In genomic region chr3:125937536-125938091, GRCm38 (mm10) we compare ENCODE assay signal across 8 mouse cellular contexts. TPM values are rescaled to one million over a fixed set of nuclear protein-coding genes. Genes with fewer than 3 reads are reported as not detected.
DNase-seq lines count a peak whose midpoint lies in the region; ATAC-seq and TF ChIP-seq lines count a peak whose summit lies in the region.

No protein-coding gene starts in this region.

- peaks cover 10% of the 10 kb centered on the region; the same call in 1 of the 2 replicates for H3K4me1 ChIP-seq in heart, embryonic 15.5 days (replicated peaks)
- H3K4me1 ChIP-seq in bone marrow, adult 2 months (ENCODE audit: control insufficient read depth, insufficient read depth, low read length), result no peaks in the 10 kb centered on the region
- peaks cover 7% of the 10 kb centered on the region for H3K4me1 ChIP-seq in forebrain, embryonic 15.5 days
- H3K4me1 ChIP-seq in limb, embryonic 10.5 days, result peaks cover 17% of the 10 kb centered on the region
- H3K4me1 ChIP-seq in olfactory bulb, adult 2 months (ENCODE audit: control insufficient read depth, insufficient read depth, low read length), result peaks cover 11% of the 10 kb centered on the region

- no peak for DNase-seq in heart, adult 11 months
- DNase-seq in limb, embryonic 10.5 days (ENCODE audit: low spot score), result peak; percentile 48
- no peak for DNase-seq in c-Kit-positive CD71-positive TER-119-positive erythroid progenitor cells, embryonic 14.5 days (ENCODE audit: low spot score)

- H3K4me3 ChIP-seq in heart, embryonic 15.5 days, result peak overlapping the region; percentile 59
- peak overlapping the region; percentile 18 for H3K4me3 ChIP-seq in bone marrow, adult 2 months (replicated peaks; ENCODE audit: control insufficient read depth, low read depth, low read length)
- H3K4me3 ChIP-seq in forebrain, embryonic 15.5 days, result peak overlapping the region; percentile 69
- H3K4me3 ChIP-seq in limb, embryonic 10.5 days, result peak overlapping the region; percentile 62
- H3K4me3 ChIP-seq in olfactory bulb, adult 2 months (ENCODE audit: insufficient read depth, low read depth, low read length), result peak overlapping the region; percentile 62

- peaks cover 41% of the 10 kb centered on the region for H3K27me3 ChIP-seq in heart, embryonic 15.5 days
- no peaks in the 10 kb centered on the region for H3K27me3 ChIP-seq in forebrain, embryonic 15.5 days
- H3K27me3 ChIP-seq in limb, embryonic 10.5 days (ENCODE audit: low read depth, poor library complexity, severe bottlenecking), result peaks cover 53% of the 10 kb centered on the region

- peak overlapping the region; percentile 98 for H3K4me2 ChIP-seq in heart, embryonic 15.5 days
- H3K4me2 ChIP-seq in forebrain, embryonic 15.5 days (replicated peaks), result peak overlapping the region; percentile 87

- no peak overlapping the region for H3K27ac ChIP-seq in heart, embryonic 15.5 days
- no peak overlapping the region; the same call in 1 of the 2 replicates for H3K27ac ChIP-seq in bone marrow, adult 2 months (ENCODE audit: control insufficient read depth, insufficient read depth, low read depth, low read length, poor library complexity)
- no peak overlapping the region for H3K27ac ChIP-seq in forebrain, embryonic 15.5 days (replicated peaks)
- no peak overlapping the region for H3K27ac ChIP-seq in limb, embryonic 10.5 days
- H3K27ac ChIP-seq in olfactory bulb, adult 2 months (ENCODE audit: insufficient read depth, low read depth, low read length), result no peak overlapping the region

- no peak for TF ChIP-seq POLR2A in bone marrow, adult 2 months (IDR thresholded peaks at IDR 0.05; ENCODE audit: borderline replicate concordance, control insufficient read depth, low read depth, low read length)
- no peak for TF ChIP-seq POLR2A in olfactory bulb, adult 2 months (IDR thresholded peaks at IDR 0.05; ENCODE audit: insufficient read depth, low read depth, low read length)

- TF ChIP-seq CTCF in bone marrow, adult 2 months (IDR thresholded peaks at IDR 0.05; ENCODE audit: control insufficient read depth, insufficient read depth, low read length), result no peak
- no peak for TF ChIP-seq CTCF in olfactory bulb, adult 2 months (IDR thresholded peaks at IDR 0.05; ENCODE audit: insufficient read depth, low read depth, low read length)

- no peaks in the 10 kb centered on the region for H3K36me3 ChIP-seq in heart, embryonic 15.5 days
- no peaks in the 10 kb centered on the region for H3K36me3 ChIP-seq in forebrain, embryonic 15.5 days
- no peaks in the 10 kb centered on the region for H3K36me3 ChIP-seq in limb, embryonic 10.5 days

- ATAC-seq in heart, embryonic 15.5 days (replicated peaks; ENCODE audit: insufficient number of reproducible peaks, insufficient read depth, low FRiP score, low read depth), result peak; percentile 35; the same call in 1 of the 2 replicates
- peak; percentile 74 for ATAC-seq in forebrain, embryonic 15.5 days (replicated peaks)
- ATAC-seq in megakaryocyte progenitor cell, adult 5-6 weeks (replicated peaks; ENCODE audit: poor library complexity), result no peak; the same call in 1 of the 2 replicates

- no peaks in the 10 kb centered on the region for H3K9me3 ChIP-seq in heart, embryonic 15.5 days (replicated peaks)
- H3K9me3 ChIP-seq in forebrain, embryonic 15.5 days, result no peaks in the 10 kb centered on the region
- no peaks in the 10 kb centered on the region for H3K9me3 ChIP-seq in limb, embryonic 10.5 days (replicated peaks)

- H3K9ac ChIP-seq in heart, embryonic 15.5 days, result peak overlapping the region; percentile 36
- peak overlapping the region; percentile 50 for H3K9ac ChIP-seq in forebrain, embryonic 15.5 days (replicated peaks)

- 2% methylated on average over 43 of the region's 43 CpGs for WGBS in heart, embryonic 15.5 days
- 4% methylated on average over 43 of the region's 43 CpGs for WGBS in bone marrow, adult 2 months
- under 1% methylated on average over 43 of the region's 43 CpGs for WGBS in forebrain, embryonic 15.5 days
- under 1% methylated on average over 42 of the region's 43 CpGs for WGBS in limb, embryonic 10.5 days
- WGBS in olfactory bulb, adult 2 months, result under 1% methylated on average over 43 of the region's 43 CpGs

RNA-seq across cellular contexts. Expression of gene Ugt8a, which starts 0.8 kb away (rescaled TPM):
- polyA plus RNA-seq in heart, embryonic 15.5 days (2015; fragmentation: Nextera tagmentation; extraction: Ambion mirVana), result 0.30 and 0.46 TPM in 2 replicates
- not detected in 2 replicates for polyA plus RNA-seq in bone marrow, adult 2 months (2011; ENCODE audit: insufficient read depth, insufficient read length, low replicate concordance, missing spikeins)
- polyA plus RNA-seq in forebrain, embryonic 15.5 days (2015; fragmentation: Nextera tagmentation; extraction: Ambion mirVana), result 2.4 and 2.5 TPM in 2 replicates
- polyA plus RNA-seq in limb, embryonic 10.5 days (2016; fragmentation: Nextera tagmentation; extraction: Ambion mirVana), result 0.09 and 0.11 TPM in 2 replicates
- polyA plus RNA-seq in olfactory bulb, adult 2 months (2012; ENCODE audit: insufficient read depth, insufficient read length, low replicate concordance, missing spikeins), result not detected in 2 replicates
- total RNA-seq in megakaryocyte progenitor cell, adult 5-6 weeks (2015), result 0.10 and 0.95 TPM in 2 replicates
- 0.14 and 0.62 TPM in 2 replicates for total RNA-seq in megakaryocyte progenitor cell, adult 5-6 weeks (2017)

Comparison
In these comparisons a context has a peak if more than half of its experiments do, and no peak if none do; other contexts are left out.
1. H3K4me3 ChIP-seq: peak in every context shown above with its lines; median percentile 69 in forebrain, embryonic 15.5 days; 62 in limb, embryonic 10.5 days; 62 in olfactory bulb, adult 2 months; 59 in heart, embryonic 15.5 days; 18 in bone marrow, adult 2 months.